Mouse (Mus musculus): ENCODE measurements around the gene Ctf2.
"Not testable (repeated sequence)": the region's sequence is repeated elsewhere in the genome, so short reads cannot be mapped to it uniquely, and the experiment has no call there.

Ctf2 gene

GRCm38 (mm10) chr7:127712461-127713385 lies 19.2 kb downstream of the Ctf2 start, which contains the start of gene Ctf1:
Gene Ctf1, plus strand, starts transcription at chr7:127712736.
- DNase-seq, result peak; percentile 88

GRCm38 (mm10) chr7:127711456-127711855 lies 20.5 kb downstream of the Ctf2 start:
- no peak for DNase-seq

GRCm38 (mm10) chr7:127711031-127711430 lies 20.9 kb downstream of the Ctf2 start:
- no peak for DNase-seq

- no peak for DNase-seq
Observed at GRCm38 (mm10) chr7:127709261-127709979, 22.5 kb downstream of the Ctf2 start.

- peak; percentile 94 for DNase-seq
Observed at GRCm38 (mm10) chr7:127708207-127709078, 23.5 kb downstream of the Ctf2 start, which contains the start of gene Bcl7c. Gene Bcl7c, minus strand, starts transcription at chr7:127708933.

GRCm38 (mm10) chr7:127707957-127708206 lies 24.1 kb downstream of the Ctf2 start:
- no peak for DNase-seq

GRCm38 (mm10) chr7:127707045-127707956 lies 24.7 kb downstream of the Ctf2 start:
- DNase-seq, result peak; percentile 24

GRCm38 (mm10) chr7:127705706-127706105 lies 26.3 kb downstream of the Ctf2 start:
- no peak for DNase-seq

GRCm38 (mm10) chr7:127704598-127704997 lies 27.4 kb downstream of the Ctf2 start:
- DNase-seq, result no peak

GRCm38 (mm10) chr7:127703561-127704178 lies 28.3 kb downstream of the Ctf2 start:
- DNase-seq, result peak; percentile 51

- DNase-seq, result no peak
Observed at GRCm38 (mm10) chr7:127700712-127701331, 31.1 kb downstream of the Ctf2 start.

GRCm38 (mm10) chr7:127698986-127699385 lies 33.0 kb downstream of the Ctf2 start:
- DNase-seq, result no peak

- DNase-seq, result not testable (repeated sequence)
Observed at GRCm38 (mm10) chr7:127693730-127694129, 38.2 kb downstream of the Ctf2 start.

- DNase-seq, result no peak
Observed at GRCm38 (mm10) chr7:127693290-127693689, 38.7 kb downstream of the Ctf2 start.

- peak; percentile 80 for DNase-seq
Observed at GRCm38 (mm10) chr7:127691221-127691989, 40.6 kb downstream of the Ctf2 start.

GRCm38 (mm10) chr7:127689626-127690280 lies 42.2 kb downstream of the Ctf2 start:
- no peak for DNase-seq

GRCm38 (mm10) chr7:127688935-127689334 lies 43.0 kb downstream of the Ctf2 start:
- no peak for DNase-seq

- no peak for DNase-seq
Observed at GRCm38 (mm10) chr7:127686740-127687449, 45.1 kb downstream of the Ctf2 start.
